Mouse (Mus musculus) cerebellum, postnatal 25 days (tissue): Measurements from ENCODE around the gene Slc26a10.

Source experiments
- DNase-seq, 2 experiments: peaks; one replicate each; pipeline ENCODE4 v3.0.0; 2021; ENCODE audit warnings: mixed read lengths in 2 of 2

Slc26a10 gene

DNA sequence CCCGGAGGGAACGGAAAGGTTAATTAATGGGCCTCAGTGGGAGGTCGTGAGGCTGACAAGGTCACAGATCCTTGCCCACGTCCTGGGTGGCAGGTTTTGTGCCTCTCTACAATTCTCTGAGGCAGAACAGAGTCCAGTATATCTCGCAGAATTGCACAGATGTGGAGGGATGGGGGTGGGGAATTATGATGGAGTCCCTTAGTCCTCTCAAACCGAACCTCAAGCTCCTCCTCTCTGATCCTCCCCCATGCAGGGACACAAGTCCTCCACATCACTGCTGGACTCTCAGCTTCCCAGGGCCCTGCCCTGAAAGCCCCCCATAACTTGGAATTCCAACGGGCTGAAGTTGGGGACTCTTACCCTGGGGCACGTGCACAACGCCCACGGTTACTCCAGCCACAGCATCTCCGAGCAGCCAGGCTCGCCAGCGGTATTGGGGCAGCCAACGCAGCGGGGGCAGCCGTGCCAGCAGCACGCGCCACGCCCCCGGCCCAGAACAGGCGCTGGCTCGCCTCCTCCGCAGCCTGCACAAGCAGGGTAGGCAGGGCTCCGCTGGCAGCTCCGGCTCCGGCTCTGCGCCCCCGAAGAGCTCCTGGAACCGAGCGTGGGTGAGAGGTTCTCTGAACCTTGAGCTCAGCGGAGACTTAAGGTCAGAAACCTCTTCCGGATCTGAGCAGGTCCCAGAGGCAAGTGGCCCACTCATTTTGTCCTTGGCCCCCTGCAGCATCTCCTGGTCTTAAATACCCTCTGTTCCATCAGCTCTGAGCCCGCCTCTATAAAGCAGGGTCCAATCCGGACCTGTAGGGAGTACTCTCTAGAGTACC, at the start of gene Slc26a10:
TSS of gene Slc26a10 (minus strand) at position 775 of the 824 bp plus-strand sequence.
- DNase-seq: peak; percentile 2 to 29

DNA sequence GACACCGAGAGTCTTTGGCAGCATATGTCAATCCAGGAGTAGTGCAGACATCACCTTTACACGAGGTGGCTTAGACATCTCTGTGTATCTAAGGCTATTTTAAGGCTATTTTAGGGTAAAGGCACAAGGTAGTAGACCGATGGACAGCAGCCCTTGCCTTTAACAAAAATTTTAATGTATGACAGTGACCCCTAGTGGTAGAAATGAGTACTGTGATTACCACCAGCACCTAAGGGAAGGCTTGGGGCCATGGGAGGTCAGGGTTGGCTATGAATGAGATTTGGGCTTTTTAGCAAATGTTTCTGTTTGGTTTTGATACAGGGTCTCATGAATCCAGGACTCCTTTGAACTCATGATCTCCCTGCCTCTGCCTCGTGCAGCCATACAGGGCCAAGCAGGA, 48.5 kb upstream of the Slc26a10 start:
- DNase-seq: peak; percentile 49 to 60

DNA sequence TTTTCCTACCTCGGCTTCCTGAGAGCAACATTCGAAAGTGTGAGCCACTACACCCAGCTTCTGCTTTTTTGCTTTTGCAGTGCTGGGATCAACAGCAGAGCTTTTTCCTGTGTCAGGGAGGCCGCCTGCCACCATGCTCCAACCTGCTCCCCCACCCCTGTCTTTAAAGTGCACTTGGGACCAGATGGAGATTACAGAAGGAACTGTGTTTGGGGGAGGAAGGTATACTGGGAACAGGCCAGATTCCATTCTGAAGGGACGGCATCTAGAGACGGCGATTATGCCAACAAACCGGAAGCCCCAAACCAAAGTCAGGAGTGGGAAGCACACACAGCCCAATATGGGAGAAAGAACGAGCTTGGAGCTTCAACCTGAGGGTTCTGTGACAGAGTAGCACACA, 46.7 kb upstream of the Slc26a10 start:
- no peak for DNase-seq

DNA sequence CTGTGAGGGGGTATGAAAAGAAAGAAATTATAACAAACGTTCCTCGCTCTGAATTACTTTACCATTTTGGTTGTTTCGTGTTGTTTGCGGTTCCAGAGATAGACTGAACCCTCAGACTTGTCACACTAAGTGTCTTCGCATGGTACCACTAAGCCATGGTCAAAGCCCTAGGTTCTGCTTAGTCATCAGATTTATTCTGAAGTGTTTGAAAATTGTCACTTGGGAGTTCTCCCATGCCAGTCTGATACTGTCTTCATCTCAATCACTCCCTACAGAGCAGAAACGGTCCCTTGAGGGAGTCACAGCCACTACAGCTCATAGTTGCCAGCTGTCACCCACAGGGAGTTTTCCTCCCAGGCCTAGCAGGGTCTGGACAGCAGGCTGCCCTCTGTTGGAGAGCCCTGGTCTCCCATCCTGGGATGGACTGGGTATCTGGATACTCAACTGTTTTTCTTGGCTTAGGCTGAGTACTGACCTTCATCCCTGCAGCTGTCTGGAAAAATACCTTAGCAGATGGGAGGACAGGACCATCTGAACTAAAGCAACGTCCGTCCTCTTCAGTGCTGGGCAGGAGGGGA, 46.0 kb upstream of the Slc26a10 start:
- peak; percentile 39 to 57 for DNase-seq

DNA sequence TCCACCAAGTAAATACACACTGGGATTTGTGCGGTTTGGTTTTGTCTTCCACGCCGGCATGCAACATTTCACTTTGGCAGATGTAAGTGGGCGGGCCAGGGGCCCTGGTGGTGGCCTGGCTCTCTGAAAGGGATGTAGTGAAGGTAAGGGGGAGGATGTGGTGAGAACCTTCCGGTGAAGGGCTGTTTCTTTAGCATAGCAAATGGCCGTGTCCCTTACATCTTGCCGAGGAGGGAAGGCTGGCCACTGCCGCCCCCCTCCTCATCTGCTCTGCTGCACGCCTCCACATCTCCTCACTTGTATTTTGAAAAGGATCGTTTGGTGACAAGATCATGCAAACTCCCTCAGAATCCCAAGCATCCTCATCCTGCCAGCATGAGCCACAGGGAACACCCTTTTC, 45.3 kb upstream of the Slc26a10 start:
- no peak for DNase-seq

DNA sequence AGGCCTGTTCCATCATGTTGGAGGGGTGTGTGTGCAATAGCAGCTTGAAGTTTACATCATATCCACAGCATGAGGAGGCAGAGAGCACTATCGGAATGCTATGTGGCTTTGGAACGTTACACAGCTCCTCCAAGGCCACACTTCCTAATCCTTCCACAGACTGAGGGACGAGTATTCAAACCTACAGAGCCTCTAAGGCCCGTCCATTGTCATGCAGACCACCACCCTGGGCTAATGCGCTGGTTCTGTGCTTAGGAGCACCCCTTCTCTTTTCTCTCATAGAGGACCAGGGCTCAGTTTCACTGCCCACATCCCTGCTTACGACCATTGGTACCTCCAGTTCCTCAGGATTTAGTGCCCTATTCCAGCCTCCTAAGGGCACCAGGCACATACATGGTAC, 44.8 kb upstream of the Slc26a10 start:
- no peak for DNase-seq

DNA sequence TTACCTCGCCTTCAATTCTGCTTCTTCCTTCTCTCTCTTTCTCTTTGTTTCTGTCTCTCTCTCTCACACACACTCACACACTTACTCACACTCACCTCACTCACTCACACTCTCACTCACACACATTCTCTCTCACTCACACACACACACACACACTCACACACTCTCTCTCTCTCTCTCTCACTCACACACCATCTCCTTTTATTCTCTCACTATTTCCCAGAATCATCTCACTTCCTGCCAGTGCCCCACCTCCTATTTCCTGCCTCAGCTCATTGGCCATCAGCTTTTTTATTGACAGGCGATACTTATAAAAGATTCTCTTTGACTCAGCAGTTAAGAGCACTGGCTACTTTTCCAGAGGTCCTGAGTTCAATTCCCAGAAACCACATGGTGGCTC, 37.9 kb upstream of the Slc26a10 start:
- DNase-seq: no peak

DNA sequence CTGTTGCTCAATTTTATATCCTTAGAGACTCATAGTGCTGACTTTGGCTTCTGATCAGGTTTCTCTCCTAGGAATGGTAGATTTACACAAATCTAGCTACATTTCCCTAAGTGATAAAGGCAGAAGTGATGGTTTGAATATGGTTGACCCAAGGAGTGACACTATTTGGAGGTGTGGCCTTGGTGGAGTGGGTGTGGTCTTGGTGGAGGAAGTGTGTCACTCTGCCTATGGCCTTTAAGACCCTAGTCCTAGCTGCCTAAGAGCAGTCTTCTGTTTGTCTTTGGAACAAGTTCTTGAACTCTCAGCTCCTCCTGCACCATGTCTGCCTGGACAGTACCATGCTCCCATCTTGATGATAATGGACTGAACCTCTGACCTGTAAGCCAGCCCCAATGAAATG, 36.7 kb upstream of the Slc26a10 start:
- no peak for DNase-seq

DNA sequence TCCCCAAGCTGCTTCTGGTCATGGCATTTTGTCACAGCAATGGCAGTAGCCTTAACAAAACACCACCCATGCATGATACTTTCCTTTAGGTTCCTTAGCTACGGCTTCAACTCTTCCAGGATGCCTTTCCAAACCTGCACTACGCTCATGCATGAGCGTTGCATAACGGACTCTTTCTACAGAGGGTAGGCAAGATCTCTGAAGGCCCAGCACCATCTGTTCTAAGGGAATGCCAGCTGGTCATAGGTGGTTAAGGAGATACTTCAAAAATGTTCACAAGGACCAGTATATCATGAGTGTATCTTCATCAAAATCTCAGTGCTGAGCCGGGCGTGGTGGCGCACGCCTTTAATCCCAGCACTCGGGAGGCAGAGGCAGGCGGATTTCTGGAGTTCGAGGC, 36.0 kb upstream of the Slc26a10 start:
- DNase-seq: peak in 1 of 2 experiments; percentile 54

DNA sequence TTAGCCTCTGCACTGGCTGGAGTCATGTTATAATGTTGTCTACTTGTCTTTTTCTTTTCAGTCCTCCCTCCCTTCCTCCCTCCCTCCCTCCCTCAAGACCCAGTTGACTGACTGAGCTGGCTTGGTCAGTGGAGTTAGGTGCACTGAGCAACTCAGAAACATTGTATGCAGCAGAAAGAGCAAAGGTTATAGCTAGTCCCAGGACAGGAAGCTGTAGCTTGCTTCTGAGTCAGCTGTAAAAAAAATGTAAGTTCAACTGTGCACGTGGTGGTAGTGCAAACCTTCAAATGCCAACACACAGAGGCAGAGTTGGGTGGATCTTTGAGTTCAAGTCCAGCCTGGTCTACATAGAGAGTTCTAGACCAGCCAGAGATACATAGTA, 34.0 kb upstream of the Slc26a10 start:
- no peak for DNase-seq

DNA sequence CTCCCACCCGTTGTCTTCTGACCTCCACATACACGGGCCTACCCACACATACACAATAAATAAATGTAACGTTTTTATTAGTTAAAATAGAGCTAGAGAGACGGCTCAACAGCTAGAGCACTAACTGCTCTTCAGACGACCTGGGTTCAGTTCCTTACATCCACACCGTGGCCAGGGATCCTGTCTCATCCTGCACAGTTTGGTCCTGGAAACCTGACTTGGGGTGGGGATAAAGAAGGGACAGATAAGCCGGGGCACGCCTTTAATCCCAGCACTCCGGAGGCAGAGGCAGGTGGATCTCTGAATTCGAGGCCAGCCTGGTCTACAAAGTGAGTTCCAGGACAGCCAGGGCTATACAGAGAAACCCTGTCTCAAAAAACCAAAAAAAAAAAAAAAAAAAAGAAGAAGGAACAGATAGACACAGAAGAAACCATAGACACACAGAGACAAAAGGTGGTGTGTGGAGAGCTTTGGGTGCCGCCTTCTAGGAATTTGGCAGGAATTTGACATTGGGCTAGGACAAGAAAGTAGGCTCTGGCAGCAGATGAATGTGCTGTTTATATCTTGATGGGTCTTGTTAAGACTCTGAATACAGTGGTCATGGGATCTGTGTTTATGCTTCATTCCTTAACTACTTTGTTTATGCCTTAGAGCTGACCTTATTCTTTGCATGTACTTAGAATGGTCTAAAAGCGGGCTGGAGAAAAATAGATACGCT, 33.4 kb upstream of the Slc26a10 start:
- no peak for DNase-seq

DNA sequence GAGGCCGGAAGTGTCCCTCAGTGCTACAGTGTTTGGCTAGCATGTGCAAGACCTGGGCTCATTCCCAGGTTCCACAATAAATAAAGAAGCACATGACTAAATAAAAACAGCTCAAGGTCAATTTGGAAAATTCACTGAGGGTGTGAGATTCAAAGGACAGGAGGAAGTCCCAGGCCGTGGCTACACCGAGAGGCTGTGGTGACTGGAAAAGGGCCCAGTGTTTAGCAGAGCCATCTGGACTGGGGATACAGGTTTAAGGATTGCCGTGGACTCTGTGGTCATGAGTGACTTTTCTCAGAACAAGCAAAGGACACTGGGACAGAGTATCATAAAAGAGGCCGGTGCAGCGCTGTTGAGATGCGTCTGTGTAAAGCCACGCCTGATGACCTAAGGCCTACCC, 32.8 kb upstream of the Slc26a10 start:
- DNase-seq: peak; percentile 45 to 54

DNA sequence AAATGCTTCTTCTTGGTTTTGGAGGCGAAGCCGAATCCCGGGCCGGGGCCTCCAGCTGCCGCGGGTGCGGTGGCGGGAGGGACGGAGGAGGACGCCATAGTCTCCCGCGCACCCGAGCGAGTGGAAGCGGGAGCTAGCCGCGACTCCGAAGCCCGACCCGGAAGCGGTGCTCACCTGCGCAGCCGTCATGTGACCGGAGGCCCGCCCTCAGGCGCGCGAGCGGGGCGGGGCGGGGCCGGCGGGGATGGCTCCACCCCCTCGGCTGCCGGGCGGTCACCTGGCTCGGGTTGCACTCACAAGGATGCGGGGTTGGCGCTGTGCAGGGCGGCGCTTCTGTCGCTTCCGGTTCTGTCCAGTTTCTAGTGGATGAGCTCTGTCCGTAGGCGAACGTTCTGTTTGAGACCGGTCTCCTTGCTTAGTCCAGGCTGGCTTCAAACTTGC, 31.0 kb upstream of the Slc26a10 start, which contains the start of gene Pip4k2c:
TSS of gene Pip4k2c (minus strand) at position 172 of the 441 bp plus-strand sequence.
- peak; percentile 94 to 97 for DNase-seq

DNA sequence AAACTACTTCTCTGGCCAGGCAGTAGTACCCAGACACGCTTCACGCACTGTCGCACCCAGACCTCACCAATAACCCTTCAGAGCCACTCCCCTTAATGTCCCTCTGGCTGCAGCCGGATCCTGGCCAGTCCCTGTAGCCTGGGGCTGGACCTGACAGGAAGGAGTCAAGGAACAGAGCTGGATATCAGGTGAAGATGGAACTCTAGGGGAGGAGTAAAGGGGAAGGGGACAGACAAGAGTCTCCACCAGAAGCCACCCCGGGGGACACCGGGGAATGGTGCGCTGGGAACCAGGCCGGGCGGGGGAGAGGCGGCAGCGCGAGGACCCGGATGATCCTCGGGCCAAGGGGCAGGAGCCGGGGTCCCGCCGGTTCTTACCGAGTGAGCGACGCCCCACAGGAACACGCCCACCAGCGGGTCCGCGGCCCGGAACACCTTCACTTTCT, 30.5 kb upstream of the Slc26a10 start:
- no peak for DNase-seq

DNA sequence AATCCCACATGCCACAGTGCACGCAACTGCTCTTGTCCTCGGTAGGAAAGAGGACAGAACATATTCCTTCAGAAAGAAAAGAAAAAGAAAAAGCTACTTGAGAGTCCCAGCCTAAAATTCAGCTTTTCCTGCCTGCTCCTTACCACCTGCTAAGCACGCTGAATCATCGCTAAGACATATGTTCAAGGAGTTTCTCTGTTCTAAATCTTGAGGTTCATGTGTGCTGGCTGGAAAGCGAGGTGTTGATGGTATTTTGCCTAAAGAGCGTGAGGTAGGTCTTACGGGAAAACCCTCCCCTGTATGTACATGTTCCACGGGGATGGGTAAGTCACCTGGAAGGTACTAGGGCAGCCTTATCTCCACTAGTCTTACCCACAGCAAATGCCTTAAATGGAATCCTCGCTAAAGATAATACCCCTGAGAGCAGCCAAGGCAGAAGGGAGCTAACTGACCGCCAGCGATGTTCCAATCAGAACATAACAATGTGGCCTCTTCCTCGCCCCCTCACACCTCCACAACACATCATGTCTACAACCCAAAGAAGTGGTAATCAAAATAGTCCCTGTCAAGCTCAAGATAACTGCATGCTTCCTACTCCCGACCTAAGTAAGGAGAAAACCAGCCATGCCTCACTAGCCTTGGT, 29.6 kb upstream of the Slc26a10 start:
- DNase-seq: no peak

DNA sequence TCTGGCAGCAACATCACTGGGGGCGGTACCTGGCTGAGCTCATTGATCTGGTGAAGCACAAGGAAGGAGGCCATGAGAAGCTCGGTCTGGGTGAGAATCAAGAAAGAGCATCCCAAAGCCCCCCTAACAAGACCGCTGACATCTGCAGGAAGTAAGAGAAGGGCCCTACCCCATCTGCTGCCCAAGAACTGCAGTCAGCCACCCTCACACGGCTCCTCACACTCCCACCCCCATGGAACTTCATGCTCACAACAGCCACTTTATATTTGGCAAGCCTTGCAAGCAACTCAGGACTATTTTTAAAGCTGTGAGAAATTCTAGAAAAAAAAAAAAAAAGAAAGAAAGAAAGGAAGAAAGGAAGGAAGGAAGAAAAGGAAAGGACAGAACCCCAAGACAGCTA, 28.5 kb upstream of the Slc26a10 start:
- DNase-seq: no peak

DNA sequence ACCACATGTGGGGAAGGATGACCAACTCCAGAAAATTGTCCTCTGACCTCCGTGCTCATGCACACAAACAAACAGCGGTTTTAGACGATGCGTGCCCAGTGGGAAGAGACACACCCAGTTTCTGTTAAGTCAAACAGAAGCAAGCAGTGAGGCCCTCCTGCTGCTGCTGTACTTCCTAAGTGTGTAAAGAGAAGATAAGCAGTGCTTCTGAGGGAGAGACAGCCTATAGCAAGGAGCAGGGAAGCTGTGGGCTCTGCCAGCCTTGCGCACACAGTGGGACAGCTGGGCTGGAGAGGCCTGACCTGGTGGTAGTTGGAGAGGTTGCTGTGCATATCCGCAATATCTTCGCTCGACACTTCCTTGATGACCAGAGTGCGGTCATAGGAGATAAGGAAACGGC, 24.9 kb upstream of the Slc26a10 start:
- no peak for DNase-seq

DNA sequence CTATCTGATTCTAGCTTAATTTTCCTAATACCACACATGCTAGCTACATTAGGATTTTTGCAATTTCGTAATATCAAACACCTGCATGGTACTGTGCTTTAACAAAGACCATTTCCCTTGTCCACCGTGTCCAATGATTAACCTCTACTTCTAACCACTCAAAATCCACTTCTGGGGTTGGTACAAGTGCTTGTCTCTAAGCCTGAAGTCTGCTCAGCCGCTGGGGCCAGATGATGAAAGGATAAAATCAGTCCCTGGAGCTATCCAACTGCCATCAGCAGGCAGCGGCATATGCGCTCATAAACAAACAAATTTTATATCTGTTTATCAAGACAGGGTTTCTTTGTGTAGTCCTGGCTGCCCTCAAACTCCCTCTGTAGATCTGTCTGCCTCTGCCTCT, 24.1 kb upstream of the Slc26a10 start:
- no peak for DNase-seq

DNA sequence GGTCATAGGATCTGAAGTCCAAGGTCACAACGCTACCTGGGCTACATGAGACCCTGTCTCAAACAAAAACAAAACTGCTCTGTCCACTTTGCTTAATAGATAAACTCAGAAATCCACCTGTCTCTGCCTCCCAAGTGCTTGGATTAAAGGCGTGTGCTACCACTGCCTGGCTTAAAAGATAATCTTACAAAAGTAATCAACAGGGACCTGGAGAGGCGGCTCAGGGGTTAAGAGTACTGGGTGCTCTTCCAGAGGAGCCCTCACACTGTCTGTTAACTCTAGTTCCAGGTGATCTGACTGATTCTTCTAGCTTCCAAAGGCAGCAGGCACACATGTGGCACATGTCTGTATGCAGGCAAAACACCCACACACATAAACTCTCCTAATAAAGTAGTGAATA, 22.7 kb upstream of the Slc26a10 start:
- DNase-seq: no peak

DNA sequence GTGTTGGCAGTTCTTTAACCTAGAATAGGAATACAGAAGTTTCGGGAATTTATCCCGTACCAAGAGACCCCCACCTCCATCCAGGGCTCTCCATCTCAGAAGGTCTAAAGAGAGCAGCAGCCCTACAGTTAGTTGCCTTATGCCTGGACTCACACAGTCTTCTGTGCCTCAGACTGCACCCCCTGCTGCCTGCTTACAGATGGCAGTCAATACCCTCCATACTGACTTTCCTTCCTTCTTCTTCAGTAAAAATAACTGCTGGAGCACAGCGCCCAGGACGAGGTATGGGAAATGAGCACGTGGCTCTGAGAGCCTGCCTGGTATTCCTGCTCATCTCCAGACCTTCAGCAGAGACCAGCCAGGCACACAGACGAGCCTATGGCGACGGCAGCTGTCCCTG, 19.8 kb upstream of the Slc26a10 start:
- no peak for DNase-seq

DNA sequence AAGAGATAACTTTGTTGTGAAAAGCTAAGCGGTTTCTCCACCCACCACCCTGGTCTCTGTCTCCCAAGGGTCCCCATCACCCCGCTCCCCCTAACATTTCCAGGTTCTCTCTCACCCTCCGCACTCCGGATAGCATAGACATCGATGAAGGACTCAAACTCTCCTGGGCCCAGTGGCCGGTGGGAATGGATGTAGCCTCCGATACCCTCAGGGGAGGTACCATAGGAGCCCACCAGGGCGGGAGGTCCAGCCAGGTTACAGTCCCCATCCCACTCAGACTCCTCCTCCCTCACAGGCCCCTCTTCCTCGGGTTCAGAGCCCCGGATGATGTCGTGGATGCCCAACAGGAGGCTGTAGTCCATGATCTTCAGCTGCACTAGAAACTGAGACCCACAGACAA, 19.0 kb upstream of the Slc26a10 start:
- no peak for DNase-seq

DNA sequence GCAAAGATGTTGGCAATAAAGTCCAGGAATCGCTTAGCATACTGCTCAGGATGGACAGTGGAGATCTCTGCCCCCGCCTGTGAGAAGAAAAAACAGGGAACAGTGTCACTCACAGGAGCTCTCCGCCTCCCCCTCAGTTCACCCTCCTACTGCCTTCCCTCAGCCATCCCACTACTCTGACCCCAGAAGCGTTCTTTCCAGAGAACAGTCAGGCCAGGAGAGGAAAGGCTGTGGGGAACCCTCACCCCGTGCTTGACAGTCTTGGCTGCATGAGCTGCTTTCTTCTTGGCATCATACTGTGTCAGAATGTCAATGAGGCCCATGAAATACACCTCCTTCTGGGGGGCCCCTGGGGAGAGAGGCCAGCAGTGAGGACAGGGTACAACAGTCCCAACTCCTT, 18.6 kb upstream of the Slc26a10 start:
- no peak for DNase-seq

DNA sequence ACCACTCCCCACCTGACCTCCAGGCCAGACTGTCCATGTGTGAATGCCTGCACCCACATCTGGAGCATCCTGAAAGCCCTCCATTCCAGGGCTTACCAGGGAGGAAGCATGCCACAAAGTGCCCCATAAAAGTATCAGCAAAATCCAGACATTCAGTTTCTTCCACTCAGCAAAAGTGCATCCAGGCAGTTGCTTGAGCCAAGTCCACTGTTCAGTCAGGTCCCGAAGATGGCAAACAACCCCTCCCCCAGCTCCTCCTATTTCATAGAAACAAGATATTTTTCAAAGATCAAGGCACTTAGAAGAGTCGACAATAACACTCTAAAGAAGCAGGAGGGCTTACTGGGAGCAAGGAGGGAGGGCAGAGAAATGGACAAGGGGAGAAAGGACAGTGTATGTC, 18.0 kb upstream of the Slc26a10 start:
- DNase-seq: no peak
